In genomic region chr11:53642744-53643279, GRCm38 (mm10) we compare ENCODE assay signal across 19 mouse cellular contexts. TPM values are rescaled to one million over a fixed set of nuclear protein-coding genes. Genes with fewer than 3 reads are reported as not detected.
A peak's percentile ranks its signal among the peaks of the same experiment; 100 is the strongest.
DNase-seq lines count a peak whose midpoint lies in the region; ATAC-seq and TF ChIP-seq lines count a peak whose summit lies in the region.
"Had no signal": no experiment of that assay in that cellular context is flagged by ENCODE, and none has a peak within 500 bp of the region (broad histone marks: within the 10 kb centered on the region; RNA-seq: fewer than 3 reads in every experiment).

No protein-coding gene starts in this region.

- H3K4me1 ChIP-seq in kidney, postnatal 0 days (replicated peaks; ENCODE audit: insufficient read depth, low read length), result no peaks in the 10 kb centered on the region
- no peaks in the 10 kb centered on the region for H3K4me1 ChIP-seq in kidney, embryonic 14.5 days (ENCODE audit: control insufficient read depth, insufficient read depth, low read length)
- H3K4me1 ChIP-seq in bone marrow macrophage, adult 2 months (ENCODE audit: control insufficient read depth, insufficient read depth, low read length), result no peaks in the 10 kb centered on the region
- H3K4me1 ChIP-seq: embryonic facial prominence, embryonic 12.5 days; forebrain, embryonic 15.5 days; midbrain, embryonic 15.5 days; neural tube, embryonic 13.5 days had no signal

- no peak for ATAC-seq in kidney, postnatal 0 days (replicated peaks; ENCODE audit: low FRiP score, low read depth)
- no peak for ATAC-seq in kidney, embryonic 14.5 days (ENCODE audit: low FRiP score, low TSS enrichment)
- ATAC-seq: forebrain, embryonic 15.5 days; midbrain, embryonic 15.5 days had no signal

- peak; percentile 50 for TF ChIP-seq CTCF in kidney, postnatal 0 days (IDR thresholded peaks at IDR 0.05; ENCODE audit: low read depth)
- peak; percentile 35; the same call in 1 of the 2 replicates for TF ChIP-seq CTCF in bone marrow macrophage, adult 2 months (IDR thresholded peaks at IDR 0.05; ENCODE audit: low read depth, low read length)

- H3K9ac ChIP-seq in kidney, postnatal 0 days (ENCODE audit: low read depth, low read length), result no peak overlapping the region
- H3K9ac ChIP-seq in kidney, embryonic 14.5 days (ENCODE audit: low read depth, low read length), result no peak overlapping the region
- H3K9ac ChIP-seq: embryonic facial prominence, embryonic 12.5 days; forebrain, embryonic 15.5 days; midbrain, embryonic 15.5 days; neural tube, embryonic 13.5 days had no signal

- H3K27ac ChIP-seq in kidney, postnatal 0 days, result no peak overlapping the region
- no peak overlapping the region for H3K27ac ChIP-seq in kidney, embryonic 14.5 days (ENCODE audit: low read depth, low read length)
- no peak overlapping the region for H3K27ac ChIP-seq in bone marrow macrophage, adult 2 months (ENCODE audit: insufficient read depth, low read depth, low read length)
- H3K27ac ChIP-seq: embryonic facial prominence, embryonic 12.5 days; forebrain, embryonic 15.5 days; limb, embryonic 10.5 days; midbrain, embryonic 15.5 days; neural tube, embryonic 13.5 days had no signal

- H3K4me3 ChIP-seq in kidney, postnatal 0 days (replicated peaks; ENCODE audit: low read depth, low read length), result no peak overlapping the region
- H3K4me3 ChIP-seq in kidney, embryonic 14.5 days (ENCODE audit: low read length), result no peak overlapping the region
- H3K4me3 ChIP-seq in bone marrow macrophage, adult 2 months (ENCODE audit: insufficient read depth, low read length), result no peak overlapping the region
- H3K4me3 ChIP-seq: embryonic facial prominence, embryonic 12.5 days; forebrain, embryonic 15.5 days; limb, embryonic 10.5 days; midbrain, embryonic 15.5 days; neural tube, embryonic 13.5 days had no signal

- no peak overlapping the region for H3K4me2 ChIP-seq in kidney, postnatal 0 days (ENCODE audit: low read length)
- H3K4me2 ChIP-seq in kidney, embryonic 14.5 days (replicated peaks; ENCODE audit: low read depth, low read length), result no peak overlapping the region
- H3K4me2 ChIP-seq: embryonic facial prominence, embryonic 12.5 days; forebrain, embryonic 15.5 days; midbrain, embryonic 15.5 days; neural tube, embryonic 13.5 days had no signal

- TF ChIP-seq POLR2A in bone marrow macrophage, adult 2 months (IDR thresholded peaks at IDR 0.05; ENCODE audit: borderline replicate concordance, low read depth, low read length), result no peak

- H3K9me3 ChIP-seq in kidney, postnatal 0 days (replicated peaks; ENCODE audit: low read length), result no peaks in the 10 kb centered on the region
- no peaks in the 10 kb centered on the region for H3K9me3 ChIP-seq in kidney, embryonic 14.5 days (ENCODE audit: control insufficient read depth, low read length)
- H3K9me3 ChIP-seq: embryonic facial prominence, embryonic 12.5 days; forebrain, embryonic 15.5 days; limb, embryonic 10.5 days; midbrain, embryonic 15.5 days; neural tube, embryonic 13.5 days had no signal

- 79% methylated on average over 12 of the region's 12 CpGs for WGBS in kidney, postnatal 0 days
- WGBS in kidney, embryonic 14.5 days, result 76% methylated on average over 12 of the region's 12 CpGs

- H3K27me3 ChIP-seq in kidney, postnatal 0 days (ENCODE audit: insufficient read depth, low read length), result no peaks in the 10 kb centered on the region
- no peaks in the 10 kb centered on the region for H3K27me3 ChIP-seq in kidney, embryonic 14.5 days (ENCODE audit: control insufficient read depth, insufficient read depth, low read length)
- H3K27me3 ChIP-seq: embryonic facial prominence, embryonic 12.5 days; forebrain, embryonic 15.5 days; midbrain, embryonic 15.5 days had no signal

- no peak for DNase-seq in kidney, postnatal 0 days (ENCODE audit: low spot score)
- peak; percentile 43 for DNase-seq in thymus, postnatal 4 days
- DNase-seq in thymus, postnatal 10 days (ENCODE audit: low spot score in 2 of 2), result no peak
- peak; percentile 35 for DNase-seq in testis, postnatal 14 days (ENCODE audit: low spot score)
- DNase-seq in right cerebral cortex, postnatal 4 days, result no peak
- DNase-seq in cerebellum, postnatal 4 days (ENCODE audit: low spot score in 2 of 2), result no peak
- DNase-seq: adrenal gland, adult 8-10 months; cerebellum, adult 11-12 months; heart, postnatal 10 days; lung, postnatal 10 days had no signal

- no peaks in the 10 kb centered on the region for H3K36me3 ChIP-seq in kidney, postnatal 0 days (ENCODE audit: insufficient read depth, low read length)
- H3K36me3 ChIP-seq in kidney, embryonic 14.5 days (ENCODE audit: control insufficient read depth, insufficient read depth, low read length), result no peaks in the 10 kb centered on the region
- H3K36me3 ChIP-seq: embryonic facial prominence, embryonic 12.5 days; forebrain, embryonic 15.5 days; limb, embryonic 10.5 days; midbrain, embryonic 15.5 days; neural tube, embryonic 13.5 days had no signal

RNA-seq across cellular contexts. Expression of gene Il13, which starts 8.3 kb away (rescaled TPM):
- polyA plus RNA-seq in kidney, postnatal 0 days (2015; fragmentation: Nextera tagmentation; extraction: Ambion mirVana), result not detected in 2 replicates
- polyA plus RNA-seq in kidney, embryonic 14.5 days (2014; fragmentation: Nextera tagmentation; extraction: Ambion mirVana), result not detected in 2 replicates
- polyA plus RNA-seq in bone marrow macrophage, adult 2 months (2012; ENCODE audit: insufficient read depth, insufficient read length, missing spikeins), result not detected in 2 replicates
- polyA plus RNA-seq: embryonic facial prominence, embryonic 12.5 days; forebrain, embryonic 15.5 days; intestine, embryonic 14.5 days; limb, embryonic 10.5 days; midbrain, embryonic 15.5 days; neural tube, embryonic 13.5 days had no signal

RNA-seq across cellular contexts. Expression of gene Il4, which starts 24.3 kb away (rescaled TPM):
- polyA plus RNA-seq in kidney, postnatal 0 days (2015; fragmentation: Nextera tagmentation; extraction: Ambion mirVana), result 0.78 and 1.1 TPM in 2 replicates
- 1.3 and 1.5 TPM in 2 replicates for polyA plus RNA-seq in kidney, embryonic 14.5 days (2014; fragmentation: Nextera tagmentation; extraction: Ambion mirVana)
- polyA plus RNA-seq in bone marrow macrophage, adult 2 months (2012; ENCODE audit: insufficient read depth, insufficient read length, missing spikeins), result not detected in 2 replicates
- polyA plus RNA-seq: large intestine, adult 2 months had no signal

Comparison
In these comparisons a context has a peak if more than half of its experiments do, and no peak if none do; other contexts are left out.
1. DNase-seq: peak in thymus, postnatal 4 days (single experiment) and testis, postnatal 14 days (single experiment); none in kidney, postnatal 0 days (single experiment), thymus, postnatal 10 days (0 of 2), right cerebral cortex, postnatal 4 days (single experiment) and cerebellum, postnatal 4 days (0 of 2).